Mouse (Mus musculus) lung, postnatal 14 days (tissue): ENCODE data around the gene Parm1.

Experiments used
- DNase-seq: peaks from one replicate; pipeline ENCODE4 v3.0.0; 2021

Gene Parm1

DNA sequence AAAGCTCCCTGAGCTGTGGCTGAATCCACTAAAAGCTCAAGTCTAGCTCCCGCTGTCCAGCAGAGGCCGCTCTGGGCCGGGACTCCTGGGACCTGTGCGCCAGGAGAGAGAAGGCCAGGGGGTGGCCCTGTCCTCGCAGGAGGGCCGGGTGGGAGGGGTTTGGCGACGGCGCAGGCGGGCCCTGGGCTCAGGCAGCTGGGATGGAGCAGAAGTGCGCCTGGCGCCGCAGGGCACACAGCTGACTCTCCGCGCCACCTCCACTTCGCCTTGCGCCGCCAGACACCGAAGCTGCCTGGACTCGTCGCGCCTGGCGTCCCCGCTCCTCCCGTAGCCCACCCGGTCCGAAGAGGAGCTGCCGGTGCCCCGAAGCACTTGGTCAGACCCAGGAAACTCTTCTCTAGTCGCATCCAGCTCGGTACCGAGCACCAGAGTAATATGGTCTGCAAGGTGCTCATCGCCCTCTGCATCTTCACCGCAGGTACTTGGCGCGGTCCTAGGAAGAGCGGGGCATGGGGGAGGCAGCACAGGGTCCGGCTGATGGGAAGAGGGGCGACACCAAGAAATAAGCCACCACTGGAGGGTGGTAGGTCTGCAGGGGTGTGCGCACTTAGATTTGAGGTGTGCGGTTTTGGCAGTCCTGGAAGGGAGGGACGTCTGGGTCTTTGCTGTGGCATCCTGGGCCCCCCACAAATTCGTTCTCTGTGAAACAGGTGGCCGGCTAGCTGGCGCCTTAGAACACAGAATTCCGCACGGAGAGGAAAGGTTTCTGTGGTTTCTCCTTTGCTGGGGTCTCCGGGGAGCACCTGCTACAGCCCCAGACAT is at the start of gene Parm1:
Gene Parm1, plus strand, starts transcription at position 136 of the 822 bp plus-strand sequence.
- peak; percentile 84 for DNase-seq

GRCm38 (mm10) chr5:91475241-91475640 is 42.2 kb upstream of the Parm1 start:
- no peak for DNase-seq

DNA sequence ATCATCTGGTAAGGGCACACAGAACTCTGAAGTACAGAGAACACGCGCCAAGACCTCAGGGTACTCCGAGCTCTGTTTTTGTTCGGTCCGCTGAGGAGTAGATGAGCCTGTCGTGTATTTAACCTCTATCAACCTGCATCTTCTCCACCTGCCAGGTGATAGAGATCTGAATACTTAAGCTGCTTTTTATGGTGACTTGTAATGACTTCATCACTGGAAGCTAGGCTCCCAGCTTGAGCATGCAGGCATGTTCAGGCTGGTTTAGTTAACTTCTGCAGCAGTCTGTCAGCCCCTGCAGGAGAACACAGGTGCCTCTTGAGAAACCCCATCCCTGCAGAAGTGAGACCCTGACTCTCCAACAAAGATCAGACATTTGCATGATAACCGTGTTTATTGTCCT is 40.6 kb upstream of the Parm1 start:
- DNase-seq = no peak

- DNase-seq = no peak
These were observed 38.7 kb upstream of the Parm1 start for GRCm38 (mm10) chr5:91478673-91479072.

GRCm38 (mm10) chr5:91480129-91480528 is 37.3 kb upstream of the Parm1 start:
- DNase-seq = no peak

DNA sequence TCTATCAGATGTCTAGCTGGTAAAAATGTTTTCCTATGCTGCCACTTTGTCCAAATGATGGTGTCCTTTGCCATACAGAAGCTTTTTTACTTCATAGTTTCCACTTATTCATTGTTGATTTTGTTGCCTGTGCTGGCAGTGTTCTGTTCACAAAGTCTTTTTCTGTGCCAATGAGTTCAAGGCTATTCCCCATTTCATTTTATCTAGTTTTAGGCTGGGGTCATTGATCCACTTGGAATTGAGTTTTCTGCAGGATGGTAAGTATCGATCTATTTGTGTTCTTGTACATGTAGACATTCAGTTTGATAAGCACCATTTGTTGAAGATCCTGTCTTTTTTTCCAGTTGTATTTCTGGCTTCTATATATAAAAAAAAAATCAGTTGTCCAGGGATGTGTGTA is 33.1 kb upstream of the Parm1 start:
- DNase-seq = no peak

DNA sequence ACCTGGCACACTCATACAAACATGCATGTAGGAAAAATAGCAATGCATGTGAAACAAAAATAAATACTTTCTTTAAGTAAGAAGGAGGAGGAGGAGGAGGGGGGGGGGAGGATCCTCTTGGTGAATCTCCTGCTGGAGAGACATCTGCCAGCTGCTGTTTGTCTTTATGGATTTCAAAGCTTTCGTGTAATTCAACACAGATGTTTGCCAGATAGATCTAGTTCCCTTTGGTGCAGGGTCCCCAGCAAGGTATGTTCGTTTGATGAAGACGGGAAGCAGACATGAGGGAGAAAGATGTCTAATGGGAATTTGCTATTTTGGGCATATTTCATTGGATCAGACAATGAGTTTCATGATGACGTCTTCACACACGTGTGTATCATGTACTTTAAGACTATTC is 23.0 kb upstream of the Parm1 start:
- no peak for DNase-seq

DNA sequence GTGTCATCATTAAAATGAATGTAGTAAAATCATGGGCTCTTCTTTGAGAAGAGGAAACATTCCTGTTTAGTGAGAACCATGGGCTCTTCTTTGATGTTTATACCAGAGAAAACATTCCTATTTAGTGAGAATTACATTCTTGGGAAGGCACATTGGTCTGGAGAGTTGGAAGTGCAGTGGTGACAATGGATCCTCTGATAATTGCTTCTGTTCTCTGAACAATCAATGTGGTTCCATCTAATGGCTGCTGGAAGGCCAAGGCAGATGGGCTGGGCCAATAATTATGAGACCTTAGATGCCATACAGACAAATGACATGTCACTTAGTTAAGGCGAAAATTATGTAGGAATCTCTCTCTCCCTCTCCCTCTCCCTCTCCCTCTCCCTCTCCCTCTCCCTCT is 16.1 kb upstream of the Parm1 start:
- no peak for DNase-seq

DNA sequence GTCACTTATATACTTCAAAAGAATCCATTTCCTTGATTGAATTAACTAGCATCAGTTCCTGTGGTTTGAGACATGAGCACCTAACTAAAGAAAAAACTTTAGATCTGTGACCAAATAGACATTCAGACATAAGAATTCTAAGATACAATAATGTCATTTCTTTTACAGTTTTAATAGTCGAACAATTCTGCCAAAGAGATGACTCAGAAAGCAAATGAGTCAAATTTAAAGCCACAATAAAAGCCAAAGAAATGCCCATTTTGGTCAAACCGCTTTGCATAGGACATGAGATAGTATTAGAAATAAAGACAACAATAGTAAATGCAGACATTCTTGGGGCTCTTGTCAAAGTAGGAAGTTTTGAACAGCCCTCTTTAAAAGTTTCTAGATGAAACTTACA is 15.0 kb upstream of the Parm1 start:
- no peak for DNase-seq

DNA sequence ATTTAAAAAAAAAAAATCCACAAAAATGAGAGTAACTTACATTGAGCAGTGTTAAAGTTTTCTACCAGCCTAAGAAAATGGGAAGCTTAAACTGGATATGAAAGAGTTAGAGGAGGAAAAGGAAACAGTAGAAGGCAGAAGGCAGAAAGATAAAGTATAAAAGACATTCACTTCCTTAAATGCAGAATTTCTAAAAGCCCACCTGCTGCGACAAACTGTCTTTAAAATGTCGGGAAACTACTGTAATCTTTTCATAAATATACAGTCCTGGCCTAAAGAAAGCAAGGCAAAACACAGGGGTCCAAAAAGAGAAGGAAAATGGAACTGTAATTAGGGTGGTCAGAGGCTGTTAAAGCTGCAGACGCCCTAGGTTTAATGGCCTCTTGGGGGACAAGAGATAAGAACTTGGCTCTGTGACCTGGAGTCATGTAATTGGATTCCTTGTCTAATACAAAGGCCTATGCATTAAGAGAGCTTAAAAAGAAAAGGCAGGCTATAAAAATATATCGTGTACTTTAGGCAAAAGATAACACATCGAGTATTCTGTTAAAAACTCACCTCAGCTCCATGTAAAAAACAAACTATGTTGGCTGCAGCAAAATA is 13.0 kb upstream of the Parm1 start:
- DNase-seq = no peak

DNA sequence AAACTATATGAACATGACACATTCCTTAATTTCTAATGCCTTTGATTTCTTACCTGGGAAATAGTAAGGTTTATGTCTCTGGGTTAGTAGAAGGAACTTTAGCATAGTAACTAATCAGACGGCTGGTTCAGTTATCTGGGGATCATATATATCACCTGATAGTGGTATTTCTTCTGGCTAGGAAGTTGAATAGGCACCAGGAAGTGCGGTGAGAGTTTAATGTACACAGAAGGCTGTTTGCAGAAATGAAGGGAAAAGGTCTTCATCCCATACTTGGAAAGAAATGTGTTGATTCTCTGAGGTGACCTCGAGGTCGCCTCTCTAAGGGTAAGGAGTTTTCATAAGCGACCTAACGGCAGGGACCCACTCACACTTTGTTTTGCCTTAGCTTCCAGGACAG is 338 bp upstream of the Parm1 start:
- no peak for DNase-seq

- DNase-seq = no peak
These were observed 931 bp downstream of the Parm1 start for GRCm38 (mm10) chr5:91518302-91518790.

DNA sequence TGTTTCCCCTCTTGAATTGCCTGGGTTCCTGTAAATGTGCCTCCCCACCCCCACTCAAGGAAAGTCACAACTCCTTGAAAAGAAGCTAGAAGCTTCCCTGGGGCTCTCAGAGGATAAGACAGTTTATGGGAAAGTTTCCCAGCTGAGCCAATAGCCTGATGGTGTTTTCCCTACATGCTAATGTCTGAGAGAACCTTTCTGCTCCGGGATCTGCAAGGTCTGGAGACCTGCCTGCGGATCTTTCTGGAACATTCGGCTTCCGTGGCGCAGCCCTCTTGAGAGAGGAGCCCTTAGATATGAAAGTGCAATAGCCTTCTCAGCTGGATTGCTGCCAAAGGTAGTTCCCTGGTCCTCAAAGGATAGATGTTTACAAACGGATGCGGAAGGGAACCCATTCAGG is 1.5 kb downstream of the Parm1 start:
- peak; percentile 12 for DNase-seq

DNA sequence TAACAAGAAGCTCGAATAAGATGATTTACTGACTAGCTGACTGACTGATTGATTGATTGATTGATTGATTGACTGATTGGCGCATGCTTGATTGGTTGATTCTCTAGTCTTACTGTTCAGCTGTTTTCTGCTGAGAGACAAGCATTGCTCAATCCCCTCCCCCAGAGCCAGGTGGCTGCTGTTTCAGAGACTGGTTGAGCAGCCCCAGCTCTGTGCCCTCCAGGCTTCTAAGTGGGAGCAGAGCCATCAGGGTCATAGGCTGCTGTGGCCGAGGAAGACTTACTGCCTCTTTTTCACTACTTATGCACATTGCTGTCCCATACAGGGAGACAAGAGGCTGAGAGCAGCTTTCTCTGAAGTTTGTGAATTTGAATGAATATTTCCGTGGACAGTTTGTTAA is 2.1 kb downstream of the Parm1 start:
- no peak for DNase-seq

DNA sequence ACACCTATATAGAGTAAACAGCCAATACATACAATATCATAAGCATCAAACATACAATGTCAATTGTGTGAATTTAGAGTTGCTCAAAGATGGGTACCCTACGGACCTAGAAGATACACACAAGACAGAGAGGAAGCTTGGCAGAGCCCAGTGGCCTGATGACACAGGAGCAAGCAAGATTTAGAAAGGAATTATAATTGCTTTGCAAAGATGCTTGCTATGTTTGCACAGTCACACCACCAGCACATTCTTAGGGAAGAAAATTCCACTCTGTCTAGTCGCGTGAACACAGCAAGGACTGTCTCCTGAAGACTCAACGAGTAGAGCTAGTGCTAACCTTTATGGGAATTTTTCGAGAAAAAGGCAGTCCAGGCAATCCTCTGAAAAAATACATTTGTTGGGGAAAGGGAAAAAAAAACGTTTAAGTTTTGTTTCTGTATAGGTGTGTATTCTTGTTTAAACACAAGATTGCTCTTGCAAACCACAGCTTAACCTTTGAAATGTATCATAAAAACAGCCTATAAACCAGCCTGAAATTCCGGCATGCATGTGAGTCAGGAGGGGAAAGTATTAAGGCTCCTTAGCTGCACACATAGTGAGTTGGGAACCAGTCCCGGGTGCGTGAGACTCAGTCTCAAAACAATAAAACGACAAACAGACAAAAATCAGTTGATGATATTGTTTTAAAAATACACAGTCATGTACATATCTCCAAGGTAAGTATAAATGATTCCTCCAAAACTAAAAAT is 15.5 kb downstream of the Parm1 start:
- DNase-seq = no peak

DNA sequence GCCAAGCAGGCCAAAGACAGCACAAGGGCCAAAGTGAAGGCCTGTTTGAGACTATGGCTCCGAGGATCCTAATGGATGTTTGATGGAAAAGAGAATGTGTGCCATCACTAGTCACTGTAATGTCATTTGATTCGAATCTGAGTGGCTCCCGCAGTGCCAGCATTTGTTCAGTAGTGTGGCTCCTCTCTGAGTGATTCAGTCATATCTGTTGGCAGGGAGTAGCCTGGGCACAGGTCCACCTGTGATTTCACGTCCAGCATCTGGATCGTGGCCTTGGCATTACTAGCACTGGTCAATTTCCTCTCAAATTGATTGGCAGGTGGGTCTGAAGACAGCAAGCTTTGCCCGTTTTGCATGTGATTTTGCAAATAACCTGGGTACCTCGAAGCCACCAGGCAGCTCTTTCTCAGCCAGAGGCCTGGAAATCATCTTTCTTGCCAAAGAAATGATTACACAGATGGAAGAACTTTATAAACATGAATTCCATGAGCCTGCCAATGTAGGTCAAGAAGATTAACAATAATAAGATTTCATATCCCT is 41.7 kb downstream of the Parm1 start:
- DNase-seq = no peak

DNA sequence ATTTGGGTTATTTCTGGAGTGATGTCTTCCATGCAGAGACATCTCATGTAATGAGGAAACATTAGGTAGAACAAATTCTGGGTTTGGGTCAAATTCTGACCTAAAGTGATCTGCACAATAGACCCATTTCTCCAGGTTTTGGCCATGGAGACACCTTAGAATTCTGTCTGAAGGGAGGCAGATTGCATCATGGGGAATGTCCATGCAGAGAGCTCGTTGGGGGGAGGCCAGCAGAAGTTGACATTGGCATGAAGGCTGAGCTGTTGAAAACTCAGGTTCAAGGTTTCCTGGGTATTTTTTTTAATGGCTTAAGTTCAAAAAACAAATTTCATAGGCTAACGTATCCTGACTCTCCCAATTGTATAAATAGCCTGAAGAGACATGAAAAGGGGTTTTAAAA is 42.3 kb downstream of the Parm1 start:
- DNase-seq = no peak

- no peak for DNase-seq
These were observed 44.0 kb downstream of the Parm1 start for GRCm38 (mm10) chr5:91561394-91561793.

GRCm38 (mm10) chr5:91562486-91562885 is 45.1 kb downstream of the Parm1 start:
- DNase-seq = no peak

DNA sequence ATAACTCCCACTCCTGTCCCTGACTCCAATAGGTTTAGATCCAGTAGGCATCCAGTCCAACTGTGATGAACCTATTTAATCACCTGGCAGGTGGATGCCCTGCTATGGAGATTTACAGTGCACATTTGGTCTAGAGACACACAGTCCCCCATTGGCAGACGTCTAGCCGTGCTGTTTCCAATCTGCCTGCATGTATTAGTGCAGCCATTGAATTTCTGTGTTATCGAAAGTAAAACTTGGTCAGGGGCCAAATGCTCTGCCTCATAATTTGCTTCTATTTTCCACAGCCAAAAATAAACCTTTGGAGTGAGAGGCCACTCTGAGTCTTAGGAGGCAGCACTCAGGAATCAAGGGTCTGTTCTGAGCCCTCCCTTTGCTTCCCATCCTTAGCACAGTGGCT is 46.6 kb downstream of the Parm1 start:
- peak; percentile 4 for DNase-seq

- DNase-seq = no peak
These were observed 48.0 kb downstream of the Parm1 start for GRCm38 (mm10) chr5:91565458-91565857.

- DNase-seq = no peak
These were observed 49.2 kb downstream of the Parm1 start for GRCm38 (mm10) chr5:91566591-91566990.

DNA sequence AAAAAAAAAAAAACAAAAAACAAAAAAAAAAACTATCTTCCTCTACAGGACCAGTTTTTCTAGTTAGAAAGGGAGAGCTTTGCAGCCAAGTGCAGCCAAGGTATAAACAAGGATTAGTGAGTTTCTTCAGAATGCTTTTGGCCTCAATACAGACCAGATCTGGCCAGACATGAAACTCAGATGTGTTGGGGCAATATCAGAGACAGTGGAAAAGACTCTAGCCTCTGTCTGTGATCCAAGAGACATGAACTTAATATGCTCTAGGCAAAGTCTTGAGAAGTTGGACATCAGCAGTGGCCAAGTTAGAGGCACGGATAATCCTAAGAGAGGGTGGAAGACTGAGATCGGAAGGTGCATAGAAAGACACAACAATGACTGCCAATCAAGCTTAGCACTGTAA is 56.8 kb downstream of the Parm1 start:
- DNase-seq = no peak

GRCm38 (mm10) chr5:91578924-91579323 is 61.5 kb downstream of the Parm1 start:
- DNase-seq = no peak
